Mouse (Mus musculus): Measurements from ENCODE around the gene Myb. TPM values are rescaled to one million over a fixed set of nuclear protein-coding genes. Genes with fewer than 3 reads are reported as not detected.
A peak's percentile ranks its signal among the peaks of the same experiment; 100 is the strongest.

The Myb gene
- polyA plus RNA-seq, 1 experiment from 2014 or later: 15.9 TPM

- no peaks in the 10 kb centered on the region for H3K4me1 ChIP-seq (ENCODE audit: control insufficient read depth, insufficient read depth, low read length)
- no peaks in the 10 kb centered on the region for H3K27me3 ChIP-seq (ENCODE audit: control insufficient read depth, insufficient read depth, low read length)
- no peak overlapping the region for H3K27ac ChIP-seq (ENCODE audit: low read length)
- 59% methylated on average over 8 of the region's 8 CpGs for WGBS
- no peak overlapping the region for H3K4me2 ChIP-seq (ENCODE audit: low read depth, low read length)
- no peak for ATAC-seq (replicated peaks; ENCODE audit: extremely low read depth, insufficient read depth, low FRiP score)
- H3K36me3 ChIP-seq (ENCODE audit: control insufficient read depth, insufficient read depth): no peaks in the 10 kb centered on the region
- no peak overlapping the region for H3K9ac ChIP-seq (ENCODE audit: low read length)
- H3K9me3 ChIP-seq (replicated peaks; ENCODE audit: control insufficient read depth, low read length): no peaks in the 10 kb centered on the region
- no peak overlapping the region for H3K4me3 ChIP-seq (ENCODE audit: low read length)
These were observed 34.8 kb upstream of the Myb start for GRCm38 (mm10) chr10:21195597-21195996.

- ATAC-seq (replicated peaks; ENCODE audit: extremely low read depth, insufficient read depth, low FRiP score): no peak
These were observed 33.2 kb upstream of the Myb start for GRCm38 (mm10) chr10:21193935-21194505.

GRCm38 (mm10) chr10:21193088-21193934 lies 32.5 kb upstream of the Myb start:
- Histone ChIP-seq H3K9me3 (replicated peaks; ENCODE audit: control insufficient read depth, low read length) (no peaks in the 10 kb centered on the region), H3K9ac (ENCODE audit: low read length) (no peak overlapping the region), H3K4me3 (ENCODE audit: low read length) (no peak overlapping the region), H3K4me2 (ENCODE audit: low read depth, low read length) (0 out of 2 replicates have a peak overlapping the region, but pooled peaks have one; percentile 14), H3K4me1 (ENCODE audit: control insufficient read depth, insufficient read depth, low read length) (no peaks in the 10 kb centered on the region), H3K36me3 (ENCODE audit: control insufficient read depth, insufficient read depth) (no peaks in the 10 kb centered on the region), H3K27ac (ENCODE audit: low read length) (peak overlapping the region; percentile 49), H3K27me3 (ENCODE audit: control insufficient read depth, insufficient read depth, low read length) (no peaks in the 10 kb centered on the region)
- 42% methylated on average over 10 of the region's 10 CpGs for WGBS
- no peak for ATAC-seq (replicated peaks; ENCODE audit: extremely low read depth, insufficient read depth, low FRiP score)

More at GRCm38 (mm10) chr10:21193935-21194505, 33.2 kb upstream of the Myb start:
- Histone ChIP-seq H3K27me3 (ENCODE audit: control insufficient read depth, insufficient read depth, low read length) (no peaks in the 10 kb centered on the region), H3K36me3 (ENCODE audit: control insufficient read depth, insufficient read depth) (no peaks in the 10 kb centered on the region), H3K4me3 (ENCODE audit: low read length) (no peak overlapping the region), H3K27ac (ENCODE audit: low read length) (no peak overlapping the region), H3K9ac (ENCODE audit: low read length) (no peak overlapping the region), H3K4me2 (ENCODE audit: low read depth, low read length) (no peak overlapping the region), H3K9me3 (replicated peaks; ENCODE audit: control insufficient read depth, low read length) (no peaks in the 10 kb centered on the region), H3K4me1 (ENCODE audit: control insufficient read depth, insufficient read depth, low read length) (no peaks in the 10 kb centered on the region)
- WGBS: 48% methylated on average over 3 of the region's 3 CpGs

GRCm38 (mm10) chr10:21192436-21192835 lies 31.7 kb upstream of the Myb start:
- Histone ChIP-seq H3K27me3 (ENCODE audit: control insufficient read depth, insufficient read depth, low read length) (no peaks in the 10 kb centered on the region), H3K4me3 (ENCODE audit: low read length) (no peak overlapping the region), H3K4me2 (ENCODE audit: low read depth, low read length) (no peak overlapping the region), H3K4me1 (ENCODE audit: control insufficient read depth, insufficient read depth, low read length) (no peaks in the 10 kb centered on the region), H3K36me3 (ENCODE audit: control insufficient read depth, insufficient read depth) (no peaks in the 10 kb centered on the region), H3K27ac (ENCODE audit: low read length) (no peak overlapping the region), H3K9me3 (replicated peaks; ENCODE audit: control insufficient read depth, low read length) (no peaks in the 10 kb centered on the region), H3K9ac (ENCODE audit: low read length) (no peak overlapping the region)
- no peak for ATAC-seq (replicated peaks; ENCODE audit: extremely low read depth, insufficient read depth, low FRiP score)
- WGBS: 70% methylated on average over 10 of the region's 10 CpGs

DNA sequence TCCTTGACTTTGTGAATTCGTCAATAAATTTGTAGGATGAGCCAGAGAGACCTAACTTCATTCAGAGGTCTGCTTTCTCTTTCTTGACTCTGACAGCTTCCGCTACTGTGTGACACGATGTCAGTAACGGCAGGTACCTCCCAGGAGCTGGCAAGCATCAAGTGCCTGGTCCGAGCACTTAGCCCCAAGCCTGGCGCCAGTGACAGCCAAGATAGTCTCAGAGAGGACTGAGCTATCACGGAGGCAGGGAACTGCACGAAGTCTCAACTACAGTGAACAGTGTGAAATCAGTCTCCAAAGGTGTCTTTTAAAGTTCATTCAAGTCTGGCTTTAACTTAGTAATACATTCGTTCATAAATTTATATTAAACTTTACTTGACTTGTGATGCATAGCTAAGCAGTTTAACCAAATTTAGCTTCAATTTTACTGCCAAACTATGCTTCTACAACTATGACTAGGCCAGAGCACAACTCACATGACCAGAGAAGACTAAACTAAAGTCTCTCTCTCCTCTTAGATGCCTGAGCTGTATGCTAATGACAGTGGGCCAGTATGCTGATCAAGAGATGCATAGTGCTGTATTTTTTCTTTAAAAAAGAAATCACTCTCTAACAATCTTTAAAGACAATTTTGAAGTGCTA lies 29.1 kb upstream of the Myb start:
- Histone ChIP-seq H3K9ac (ENCODE audit: low read length) (no peak overlapping the region), H3K27me3 (ENCODE audit: control insufficient read depth, insufficient read depth, low read length) (no peaks in the 10 kb centered on the region), H3K27ac (ENCODE audit: low read length) (no peak overlapping the region), H3K4me2 (ENCODE audit: low read depth, low read length) (0 out of 2 replicates have a peak overlapping the region, but pooled peaks have one; percentile 3), H3K36me3 (ENCODE audit: control insufficient read depth, insufficient read depth) (no peaks in the 10 kb centered on the region), H3K9me3 (replicated peaks; ENCODE audit: control insufficient read depth, low read length) (no peaks in the 10 kb centered on the region), H3K4me3 (ENCODE audit: low read length) (no peak overlapping the region), H3K4me1 (ENCODE audit: control insufficient read depth, insufficient read depth, low read length) (no peaks in the 10 kb centered on the region)
- ATAC-seq (replicated peaks; ENCODE audit: extremely low read depth, insufficient read depth, low FRiP score): no peak
- 42% methylated on average over 9 of the region's 9 CpGs for WGBS

DNA sequence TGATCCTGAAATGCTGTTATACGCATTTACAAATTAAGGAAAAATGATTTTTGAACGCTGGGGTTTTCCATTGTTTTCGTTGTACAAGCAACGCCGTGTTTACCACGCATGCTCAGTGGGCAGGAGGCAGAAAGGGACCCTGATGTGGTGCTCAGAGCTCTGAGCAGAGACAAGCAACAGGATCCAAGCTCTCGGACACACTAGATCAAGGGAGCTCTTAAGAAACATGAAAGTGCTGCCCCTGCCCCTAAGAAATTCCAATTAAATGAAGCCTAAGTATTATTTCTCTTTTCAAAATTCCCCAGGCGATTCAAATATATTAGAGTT lies 28.5 kb upstream of the Myb start:
- Histone ChIP-seq H3K4me3 (ENCODE audit: low read length) (peak overlapping the region; percentile 55), H3K9me3 (replicated peaks; ENCODE audit: control insufficient read depth, low read length) (no peaks in the 10 kb centered on the region), H3K9ac (ENCODE audit: low read length) (no peak overlapping the region), H3K27ac (ENCODE audit: low read length) (no peak overlapping the region), H3K4me1 (ENCODE audit: control insufficient read depth, insufficient read depth, low read length) (no peaks in the 10 kb centered on the region), H3K36me3 (ENCODE audit: control insufficient read depth, insufficient read depth) (no peaks in the 10 kb centered on the region), H3K4me2 (ENCODE audit: low read depth, low read length) (peak overlapping the region; percentile 66), H3K27me3 (ENCODE audit: control insufficient read depth, insufficient read depth, low read length) (no peaks in the 10 kb centered on the region)
- no peak for ATAC-seq (replicated peaks; ENCODE audit: extremely low read depth, insufficient read depth, low FRiP score)
- 18% methylated on average over 8 of the region's 8 CpGs for WGBS

DNA sequence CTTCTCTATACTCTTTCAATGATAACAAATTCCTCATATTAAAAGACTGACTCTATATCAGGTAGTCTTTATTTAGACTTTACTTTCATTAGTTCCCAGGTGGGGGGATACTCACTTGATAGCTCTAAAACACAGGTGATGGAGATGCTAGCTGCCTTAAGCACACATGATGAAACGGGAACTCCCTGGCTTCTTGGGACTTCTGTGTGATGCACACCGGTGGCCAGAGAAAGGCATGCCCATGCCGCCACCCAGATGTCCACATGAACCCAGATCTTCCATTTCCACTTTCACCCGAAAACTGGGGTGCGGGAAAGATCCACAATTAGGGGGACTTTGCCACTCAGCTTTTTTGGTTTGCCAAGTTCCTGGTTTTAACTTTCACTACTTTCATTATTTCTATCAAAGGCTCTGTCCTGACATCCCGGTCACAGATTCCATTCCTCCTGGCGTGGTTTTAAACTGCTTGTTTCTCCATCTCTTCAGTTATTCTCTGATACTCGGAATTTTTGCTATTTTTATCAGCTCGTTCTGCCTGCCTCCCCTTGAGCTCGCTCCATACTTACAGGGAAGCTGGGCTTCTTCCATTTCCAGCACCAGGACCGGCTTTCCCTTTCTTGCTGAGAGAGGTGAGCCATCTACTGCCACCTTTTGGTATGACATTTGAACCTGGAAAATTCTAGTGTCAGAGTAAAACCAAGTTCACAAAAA lies 27.9 kb upstream of the Myb start:
- Histone ChIP-seq H3K9me3 (replicated peaks; ENCODE audit: control insufficient read depth, low read length) (no peaks in the 10 kb centered on the region), H3K36me3 (ENCODE audit: control insufficient read depth, insufficient read depth) (no peaks in the 10 kb centered on the region), H3K4me1 (ENCODE audit: control insufficient read depth, insufficient read depth, low read length) (no peaks in the 10 kb centered on the region), H3K27ac (ENCODE audit: low read length) (no peak overlapping the region), H3K9ac (ENCODE audit: low read length) (peak overlapping the region; percentile 60), H3K4me2 (ENCODE audit: low read depth, low read length) (peak overlapping the region; percentile 66), H3K27me3 (ENCODE audit: control insufficient read depth, insufficient read depth, low read length) (no peaks in the 10 kb centered on the region), H3K4me3 (ENCODE audit: low read length) (peak overlapping the region; percentile 55)
- WGBS: 20% methylated on average over 11 of the region's 11 CpGs
- no peak for ATAC-seq (replicated peaks; ENCODE audit: extremely low read depth, insufficient read depth, low FRiP score)

- no peaks in the 10 kb centered on the region for H3K4me1 ChIP-seq (ENCODE audit: control insufficient read depth, insufficient read depth, low read length)
- no peaks in the 10 kb centered on the region for H3K27me3 ChIP-seq (ENCODE audit: control insufficient read depth, insufficient read depth, low read length)
- H3K9ac ChIP-seq (ENCODE audit: low read length): no peak overlapping the region
- no peak overlapping the region for H3K4me3 ChIP-seq (ENCODE audit: low read length)
- H3K9me3 ChIP-seq (replicated peaks; ENCODE audit: control insufficient read depth, low read length): no peaks in the 10 kb centered on the region
- no peak overlapping the region for H3K27ac ChIP-seq (ENCODE audit: low read length)
- no peaks in the 10 kb centered on the region for H3K36me3 ChIP-seq (ENCODE audit: control insufficient read depth, insufficient read depth)
- ATAC-seq (replicated peaks; ENCODE audit: extremely low read depth, insufficient read depth, low FRiP score): no peak
- H3K4me2 ChIP-seq (ENCODE audit: low read depth, low read length): no peak overlapping the region
These were observed 27.1 kb upstream of the Myb start for GRCm38 (mm10) chr10:21187847-21188246.
